Mouse (Mus musculus): Measurements from ENCODE around the gene Xlr3a.
"Not testable (repeated sequence)": the region's sequence is repeated elsewhere in the genome, so short reads cannot be mapped to it uniquely, and the experiment has no call there.

GRCm38 (mm10) chrX:73143218-73143618 is 46.3 kb upstream of the Xlr3a start:
- not testable (repeated sequence) for TF ChIP-seq CTCF (IDR thresholded peaks at IDR 0.05; ENCODE audit: low read depth); EP300 (optimal IDR thresholded peaks at IDR 0.05)
